Mouse (Mus musculus) adrenal gland (tissue): ENCODE measurements around the gene Nrxn3.

Experiments
- intact Hi-C: fragments of 180-260 bp; cut with DNase I; formaldehyde crosslinking; loops from one replicate; pipeline ENCODE4 v1.15.1; 2025

The Nrxn3 gene

GRCm38 (mm10) chr12:89471874-89472273, 749.2 kb downstream of the Nrxn3 start:
- intact Hi-C loops: loop anchor here (10.0 kb wide), 1 partner anchor 1843 kb away; no protein-coding TSS in a partner anchor

- intact Hi-C loops: loop anchor here (10.0 kb wide), 1 partner anchor 1836 kb away; no protein-coding TSS in a partner anchor
These were observed 756.4 kb downstream of the Nrxn3 start for GRCm38 (mm10) chr12:89479096-89479495.

GRCm38 (mm10) chr12:89482223-89482622, 759.5 kb downstream of the Nrxn3 start:
- intact Hi-C loops: no loop called here

DNA sequence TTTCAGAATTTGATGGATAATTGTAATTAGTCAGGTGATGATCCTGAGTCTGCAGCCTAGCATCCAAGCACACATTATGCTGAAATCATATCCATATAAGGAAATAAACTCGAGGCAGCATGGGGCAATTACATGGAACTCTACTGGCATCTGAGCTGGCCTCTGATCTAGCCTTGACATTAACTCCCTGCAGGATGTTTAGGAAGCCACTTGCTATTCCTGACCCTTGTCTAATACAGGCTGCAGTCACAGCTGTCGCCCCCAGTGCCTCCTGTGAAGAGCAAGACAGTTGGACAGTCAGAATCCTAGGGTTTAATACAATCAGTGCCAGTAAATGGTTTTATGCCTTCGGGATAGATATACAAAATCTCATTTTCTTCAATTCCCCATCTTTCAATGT, 781.4 kb downstream of the Nrxn3 start:
- intact Hi-C loops: no loop called here

GRCm38 (mm10) chr12:89505121-89505764, 782.6 kb downstream of the Nrxn3 start:
- intact Hi-C loops: no loop called here

DNA sequence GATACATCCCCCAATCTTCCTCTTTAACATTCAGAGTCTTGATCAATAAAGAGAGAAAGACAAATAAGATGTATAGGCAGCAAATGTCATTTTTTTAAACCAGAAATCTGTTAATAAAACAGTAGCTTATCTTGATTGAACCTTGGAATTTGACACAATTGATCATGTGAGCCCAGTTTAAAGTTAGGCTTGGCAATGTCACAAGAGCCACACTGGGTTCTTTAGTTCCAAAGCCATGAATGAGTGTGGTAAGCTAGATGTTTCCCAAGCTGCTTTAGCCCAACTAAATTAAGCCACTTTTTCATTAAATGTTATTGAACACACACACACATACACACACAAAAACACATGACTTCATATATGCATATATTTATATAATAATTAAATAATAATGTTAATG, 786.3 kb downstream of the Nrxn3 start:
- intact Hi-C loops: no loop called here

GRCm38 (mm10) chr12:89513759-89514158, 791.1 kb downstream of the Nrxn3 start:
- intact Hi-C loops: no loop called here

DNA sequence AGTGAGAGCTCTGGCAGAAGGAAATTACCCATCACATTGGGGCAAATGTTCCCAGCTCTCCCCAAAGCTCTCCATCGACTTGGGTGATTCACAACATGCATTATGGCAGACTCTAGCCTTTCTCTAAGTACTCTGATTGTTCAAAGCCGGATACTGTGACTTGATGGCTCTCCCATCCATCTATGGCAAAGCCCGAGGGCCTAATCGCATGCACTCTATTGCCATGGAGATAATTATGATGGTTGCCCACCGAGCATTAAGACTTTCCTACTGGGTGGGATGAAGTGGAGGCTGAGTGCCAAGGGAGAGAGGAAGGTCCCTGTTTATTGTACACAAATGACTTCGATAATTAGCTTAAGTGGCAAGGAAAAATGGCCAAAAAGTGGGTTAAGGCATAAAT, 793.4 kb downstream of the Nrxn3 start:
- intact Hi-C loops: no loop called here

DNA sequence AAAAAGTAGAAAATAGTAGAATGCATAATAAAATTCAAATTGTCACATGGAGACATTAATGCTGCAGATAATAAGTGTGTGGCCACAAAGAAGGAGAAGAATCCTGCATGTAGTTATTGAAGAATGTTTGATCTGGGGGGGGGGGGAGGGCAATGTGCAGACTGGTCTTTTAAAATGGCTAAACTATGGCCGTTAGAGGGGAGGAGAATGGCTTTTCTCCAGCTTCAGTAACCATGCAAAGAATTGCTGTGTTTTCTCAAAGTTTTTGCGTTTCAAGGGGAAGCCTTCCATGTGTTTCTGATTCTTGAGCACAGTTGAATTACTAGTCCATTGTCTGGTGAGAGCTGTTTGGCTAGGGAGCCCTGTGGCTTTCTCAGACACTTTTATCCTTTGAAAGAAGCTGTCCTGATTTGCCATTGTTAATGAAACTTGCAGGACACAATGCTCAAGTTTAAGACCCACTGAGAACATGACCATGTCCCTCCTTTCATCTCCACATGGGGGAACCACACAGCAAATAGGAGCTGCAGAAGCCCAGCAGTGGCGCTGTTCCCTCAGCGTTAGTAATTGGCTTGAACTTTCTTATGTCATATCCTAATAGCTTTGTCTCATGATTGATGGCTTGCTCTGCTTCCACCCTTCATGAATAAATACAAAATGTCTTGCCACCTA, 808.1 kb downstream of the Nrxn3 start:
- intact Hi-C loops: no loop called here

DNA sequence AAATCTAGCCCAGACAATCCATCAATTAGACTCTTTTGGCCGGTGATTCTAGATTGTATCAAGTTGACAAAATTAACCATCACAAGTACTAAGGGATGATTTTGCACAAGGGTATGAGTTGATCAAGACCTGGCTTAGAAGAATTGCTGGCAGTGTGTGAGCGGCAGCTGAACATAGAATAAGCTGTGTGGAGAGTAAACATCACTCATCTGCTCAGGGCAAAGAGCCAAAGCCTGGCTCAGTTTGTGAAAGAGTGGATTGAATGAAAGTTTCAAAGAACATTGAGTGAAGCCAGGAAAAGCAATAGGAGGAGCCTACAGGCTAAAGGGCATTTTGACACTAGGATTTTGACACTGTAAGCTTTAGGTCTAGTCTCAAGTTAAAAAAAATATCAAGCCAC, 828.6 kb downstream of the Nrxn3 start:
- intact Hi-C loops: loop anchor here (10.0 kb wide), 1 partner anchor 844 kb away; no protein-coding TSS in a partner anchor

GRCm38 (mm10) chr12:89553223-89553880, 830.7 kb downstream of the Nrxn3 start:
- intact Hi-C loops: loop anchor here (10.0 kb wide), 1 partner anchor 841 kb away; no protein-coding TSS in a partner anchor

DNA sequence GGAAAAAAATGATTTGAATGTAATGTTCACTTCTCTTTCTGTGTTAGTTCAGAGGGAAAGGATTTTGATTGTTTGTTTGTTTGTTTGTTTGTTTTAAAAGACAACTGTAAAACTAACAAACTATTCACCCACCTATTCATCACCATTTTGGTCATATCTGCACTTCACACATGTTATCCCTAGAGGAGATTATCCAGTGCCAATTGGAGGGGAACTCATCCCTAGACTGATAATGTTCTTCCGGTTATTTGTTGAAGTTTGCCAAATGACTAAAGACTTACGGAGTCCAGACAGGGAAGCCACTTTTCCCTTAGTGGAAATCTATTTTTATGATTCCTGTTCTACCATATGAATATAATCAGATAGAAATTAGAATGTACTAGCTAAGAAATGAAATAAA, 831.5 kb downstream of the Nrxn3 start:
- intact Hi-C loops: loop anchor here (10.0 kb wide), 1 partner anchor 841 kb away; no protein-coding TSS in a partner anchor

- intact Hi-C loops: loop anchor here (10.0 kb wide), 1 partner anchor 840 kb away; no protein-coding TSS in a partner anchor
These were observed 832.2 kb downstream of the Nrxn3 start for GRCm38 (mm10) chr12:89554740-89555430.

GRCm38 (mm10) chr12:89558921-89559320, 836.2 kb downstream of the Nrxn3 start:
- intact Hi-C loops: loop anchor here (10.0 kb wide), 1 partner anchor 836 kb away; no protein-coding TSS in a partner anchor

GRCm38 (mm10) chr12:89561989-89562565, 839.4 kb downstream of the Nrxn3 start:
- intact Hi-C loops: no loop called here

DNA sequence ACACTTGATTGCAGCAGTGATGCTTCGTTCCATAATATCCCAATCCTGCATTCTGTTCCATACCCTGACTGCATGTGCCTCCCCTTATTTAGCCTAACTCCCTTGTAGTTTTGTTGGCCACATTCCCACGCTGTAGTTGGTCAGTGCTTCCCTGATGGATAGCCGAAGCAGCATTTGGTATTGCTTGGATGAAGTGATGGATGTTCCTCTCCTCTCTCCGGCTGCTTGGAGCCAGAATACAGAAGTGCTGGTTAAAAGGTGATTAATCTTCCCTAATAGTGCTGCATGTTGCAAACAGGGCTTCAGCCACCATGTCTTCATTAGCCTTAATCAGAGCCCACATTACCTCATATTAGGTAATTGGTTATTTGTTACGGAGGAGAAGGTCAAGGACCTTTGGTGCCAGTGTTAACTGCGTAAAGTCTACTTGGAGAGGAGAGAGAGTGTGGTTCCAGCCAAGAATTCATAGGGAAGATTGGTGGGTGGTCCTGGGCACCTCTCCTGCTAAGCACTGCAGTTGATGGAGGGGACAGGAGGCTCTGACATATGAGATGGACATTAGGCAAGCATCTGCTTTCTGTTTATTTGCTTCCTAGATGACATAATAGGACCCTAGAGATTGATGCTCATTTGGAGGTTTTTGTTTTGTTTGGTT, 846.2 kb downstream of the Nrxn3 start:
- intact Hi-C loops: no loop called here

DNA sequence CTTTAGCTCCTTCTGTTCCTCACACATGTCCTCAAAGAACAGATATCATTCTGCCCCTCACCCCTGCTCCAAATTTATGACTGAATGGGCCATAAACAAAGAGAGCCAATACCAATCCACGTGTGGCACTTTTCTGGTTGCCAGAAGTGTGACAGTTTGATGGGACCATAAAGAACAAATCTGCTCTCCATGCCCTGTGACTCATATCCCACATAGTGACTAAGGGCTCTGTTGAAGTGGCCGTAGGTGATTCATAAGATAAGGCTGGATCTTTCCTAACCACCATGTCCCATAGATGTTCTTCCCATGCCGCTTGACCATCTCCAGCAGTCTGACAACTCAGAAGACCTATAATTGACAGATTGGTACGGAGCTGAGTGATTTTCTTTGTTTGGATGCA, 869.8 kb downstream of the Nrxn3 start:
- intact Hi-C loops: no loop called here

DNA sequence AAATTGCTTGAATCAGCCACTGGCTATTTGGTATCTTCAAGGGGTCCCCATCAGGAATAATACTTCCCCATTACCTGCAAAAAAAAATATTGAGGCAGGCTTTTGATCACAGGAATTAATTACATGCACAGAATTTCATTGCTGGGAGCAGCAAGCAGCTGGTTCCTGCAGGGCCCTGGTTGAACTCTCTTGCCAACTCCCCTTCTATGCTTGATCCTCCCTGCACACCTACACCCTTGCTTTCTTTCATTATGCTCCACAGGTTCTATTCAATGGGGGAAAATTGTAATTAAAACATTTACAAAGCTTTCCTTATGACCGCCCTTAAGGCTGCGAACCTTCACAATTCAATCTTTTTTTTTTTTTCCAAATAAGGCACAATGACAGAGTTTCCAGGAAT, 891.0 kb downstream of the Nrxn3 start:
- intact Hi-C loops: no loop called here

- intact Hi-C loops: no loop called here
These were observed 903.1 kb downstream of the Nrxn3 start for GRCm38 (mm10) chr12:89625746-89626145.

- intact Hi-C loops: no loop called here
These were observed 917.4 kb downstream of the Nrxn3 start for GRCm38 (mm10) chr12:89640046-89640445.

- intact Hi-C loops: no loop called here
These were observed 918.8 kb downstream of the Nrxn3 start for GRCm38 (mm10) chr12:89641460-89641859.
